Mouse (Mus musculus): ENCODE results near the gene Nsdhl.

The Nsdhl gene

GRCm38 (mm10) chrX:73003110-73003509, 84.8 kb downstream of the Nsdhl start:
- no peak for DNase-seq

DNA sequence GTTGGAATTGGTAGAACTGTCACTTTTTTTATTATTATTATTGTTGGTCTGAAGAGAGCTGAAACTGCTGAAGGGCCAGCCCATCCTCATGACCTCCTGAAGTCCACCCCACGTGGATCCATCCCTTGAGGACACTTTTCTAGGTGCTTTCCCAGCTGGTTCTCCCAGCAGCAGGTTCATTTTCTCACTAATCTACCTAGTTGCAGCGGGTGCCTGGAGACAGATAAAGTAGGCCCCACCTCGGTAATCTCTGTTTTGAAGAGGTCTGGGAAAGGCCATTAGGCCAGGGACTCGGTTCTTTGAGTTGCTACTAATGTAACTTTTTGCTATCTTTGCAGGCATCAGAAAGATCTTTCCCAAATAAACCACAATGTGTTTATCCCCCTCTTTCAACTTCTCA, 87.3 kb downstream of the Nsdhl start:
- no peak for DNase-seq

DNA sequence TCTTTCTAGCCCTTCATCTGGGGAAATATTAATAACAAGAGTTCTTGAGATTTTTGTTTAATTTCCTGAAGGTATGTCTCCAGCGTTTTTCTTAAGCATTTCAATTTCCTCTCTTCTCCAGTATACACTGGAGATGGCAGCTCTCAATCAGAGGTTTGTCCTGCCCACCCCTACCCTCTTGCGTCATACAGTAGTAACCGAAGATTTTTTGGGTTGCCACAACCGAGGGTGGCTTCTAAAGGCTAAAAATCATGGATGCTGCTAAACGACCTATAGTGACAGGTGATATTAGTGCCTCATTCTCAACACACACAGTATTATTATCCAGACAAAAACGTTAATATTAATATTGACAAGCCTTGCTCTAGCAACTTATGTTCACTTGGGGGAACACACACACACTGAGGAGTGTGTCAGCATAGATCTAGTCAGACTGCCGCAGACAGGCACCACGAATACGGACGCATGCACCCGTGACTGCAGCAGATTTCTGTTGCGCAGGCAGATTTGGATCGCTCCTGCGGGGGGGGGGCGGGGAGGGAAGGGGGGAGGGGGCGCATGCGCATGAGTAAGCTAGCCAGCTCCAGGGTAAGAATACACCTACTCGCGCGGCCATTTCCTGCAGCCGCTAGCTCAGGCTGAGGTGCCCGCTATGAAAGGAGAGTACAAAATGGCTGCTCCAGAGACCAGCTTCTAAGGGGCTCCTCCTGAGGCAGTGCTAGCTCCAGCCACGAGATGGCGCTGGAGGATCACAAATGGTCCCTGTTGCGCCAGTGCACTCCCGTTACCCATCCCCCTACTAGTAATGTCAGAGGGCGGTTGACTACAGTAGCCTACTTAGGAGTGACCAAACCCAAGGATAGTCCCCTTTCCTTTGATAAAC, 89.5 kb downstream of the Nsdhl start:
- peak; percentile 93 to 94 for DNase-seq

Measured in cerebellum, postnatal 36 days (tissue).